Mouse (Mus musculus) forelimb bud, embryonic 11.5 days (tissue): ENCODE data around the gene Nek11.
"Not testable (repeated sequence)": the region's sequence is repeated elsewhere in the genome, so short reads cannot be mapped to it uniquely, and the experiment has no call there.

ENCODE experiments used
- DNase-seq: peaks from one replicate; pipeline ENCODE4 v3.0.0-alpha.2; 2012; ENCODE audit warnings: low read depth, low spot score

Nek11 gene

DNA sequence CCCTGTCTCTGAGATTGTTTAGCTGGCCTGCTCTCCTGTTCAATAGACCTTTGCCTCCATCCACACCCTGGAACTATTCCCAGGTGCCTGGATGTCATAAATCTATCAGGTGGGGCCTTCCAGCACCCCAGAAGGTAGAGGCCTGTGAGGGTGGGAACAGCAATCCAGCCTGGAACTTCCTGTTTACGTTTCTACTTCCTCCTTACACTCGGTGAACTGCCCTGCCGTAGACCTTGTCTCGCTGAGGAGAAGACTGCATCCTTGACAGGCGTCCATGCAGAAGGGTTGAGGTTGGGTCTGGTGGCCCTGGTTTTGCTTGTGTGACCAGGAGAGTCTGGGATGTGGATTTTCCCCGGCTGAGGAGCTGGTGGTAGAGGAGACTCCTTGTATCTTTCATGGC lies 256.1 kb downstream of the Nek11 start:
- DNase-seq, result no peak

DNA sequence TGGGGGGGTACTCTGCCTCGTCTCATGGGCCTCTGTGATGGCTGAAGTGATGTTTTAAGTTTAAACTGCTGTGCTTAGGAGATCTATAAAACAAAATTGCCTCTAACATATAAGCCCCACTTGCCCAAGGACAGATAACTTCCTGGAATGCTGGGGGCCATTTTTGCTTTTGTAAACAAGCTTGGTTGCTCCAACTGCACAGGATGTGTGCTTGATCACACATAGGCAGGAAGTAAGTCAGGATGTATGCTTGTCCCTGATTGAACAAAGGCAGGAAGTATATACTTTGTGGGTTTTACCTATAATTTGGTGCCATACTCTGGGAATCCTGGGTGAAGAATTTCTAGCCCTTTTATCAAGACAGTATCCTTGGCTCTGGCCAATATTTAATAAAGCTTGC lies 258.9 kb downstream of the Nek11 start:
- no peak for DNase-seq

DNA sequence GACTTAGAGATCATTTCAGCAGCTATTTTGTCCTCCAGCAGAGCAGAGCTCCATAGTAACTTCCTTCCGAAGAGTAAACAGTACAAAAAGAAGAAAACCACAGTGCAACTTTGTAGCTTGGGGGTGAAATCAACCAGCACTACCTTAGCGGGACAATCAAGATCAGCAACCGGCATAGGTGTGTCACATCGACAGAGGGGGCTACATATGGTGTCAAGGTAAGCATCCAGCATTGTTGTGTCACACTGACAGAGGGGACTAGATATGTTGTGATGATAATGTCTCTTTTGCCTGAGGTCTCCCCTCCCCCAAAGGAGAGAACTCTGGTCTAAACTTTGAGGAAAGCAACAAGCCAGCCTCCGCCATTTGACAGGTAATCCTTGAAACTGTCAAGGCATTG lies 260.8 kb downstream of the Nek11 start:
- no peak for DNase-seq

DNA sequence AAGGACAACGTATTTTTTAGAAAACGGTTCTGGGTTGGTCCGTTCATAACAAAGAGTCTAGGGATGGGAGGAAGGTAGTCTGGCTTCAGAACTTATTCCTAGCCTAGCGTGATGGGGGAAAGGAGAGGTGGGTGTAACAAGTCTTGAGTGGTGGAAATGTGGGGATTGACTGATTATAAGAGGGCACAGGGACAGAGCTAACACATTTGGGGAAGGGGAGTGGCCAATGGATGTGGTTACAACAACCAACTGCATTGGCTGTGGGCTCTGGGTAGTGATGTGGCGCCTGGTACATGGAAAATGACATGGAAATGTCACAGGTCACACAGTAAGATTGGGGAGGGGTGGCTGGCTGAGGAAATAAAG lies 263.3 kb downstream of the Nek11 start:
- DNase-seq, result no peak

DNA sequence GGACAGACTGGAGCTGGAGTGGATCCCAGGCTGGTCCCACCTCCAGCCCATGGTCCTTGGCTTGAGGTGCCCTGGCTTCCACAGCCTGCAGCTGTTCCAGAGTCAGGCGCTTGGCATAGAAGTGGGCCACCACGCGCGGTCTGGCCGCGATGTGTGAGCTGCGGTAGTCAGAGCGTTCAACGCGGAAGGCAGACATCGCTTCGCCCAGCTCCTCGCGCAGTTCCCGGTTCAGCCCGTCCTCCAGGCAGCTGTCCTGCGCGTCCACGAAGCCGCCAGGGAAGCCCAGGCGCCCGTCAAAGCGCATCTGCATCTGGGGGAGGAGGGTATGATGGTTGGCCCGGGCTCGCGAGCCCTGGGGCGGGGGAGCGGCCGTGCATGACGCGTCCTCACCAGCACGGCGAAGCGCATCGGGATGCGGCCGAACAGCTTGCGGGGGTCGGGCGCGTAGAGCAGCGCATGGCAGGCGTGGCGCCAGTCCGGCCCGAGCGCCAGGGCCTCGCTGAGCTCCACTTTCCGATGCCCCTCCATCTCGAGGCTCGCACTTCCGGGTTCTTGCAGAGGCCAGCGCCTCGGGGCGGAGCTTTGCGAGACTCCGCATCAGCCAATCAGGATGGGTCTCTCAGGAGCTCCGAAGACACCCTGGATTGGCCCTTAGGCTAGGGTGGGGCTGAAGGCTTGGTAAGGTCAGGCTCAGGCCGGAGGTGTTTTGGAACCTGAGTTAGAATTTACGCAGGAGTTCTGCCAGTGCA lies 263.9 kb downstream of the Nek11 start, which contains the start of gene Nudt16:
TSS of gene Nudt16 (minus strand) at position 572 of the 749 bp plus-strand sequence.
- DNase-seq, result peak; percentile 90

DNA sequence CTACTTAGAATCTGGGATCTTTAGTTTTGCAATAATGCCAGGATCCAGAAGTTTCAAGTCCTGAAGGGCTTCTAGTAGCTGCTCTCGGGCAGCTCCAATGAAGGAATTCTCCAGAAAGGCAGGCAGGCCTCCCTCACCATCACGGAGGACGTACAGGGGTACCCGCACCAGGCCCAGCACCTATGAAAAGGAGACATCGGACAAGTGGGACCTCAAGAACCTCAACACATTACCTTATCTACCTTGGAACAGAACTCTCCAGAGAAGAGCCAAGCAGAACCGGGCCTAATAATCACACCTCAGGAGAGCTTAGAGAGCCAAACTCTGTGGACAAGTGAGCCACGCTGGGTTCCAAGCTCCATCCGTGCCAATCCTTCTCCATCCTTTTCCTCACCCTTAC lies 265.0 kb downstream of the Nek11 start:
- no peak for DNase-seq

DNA sequence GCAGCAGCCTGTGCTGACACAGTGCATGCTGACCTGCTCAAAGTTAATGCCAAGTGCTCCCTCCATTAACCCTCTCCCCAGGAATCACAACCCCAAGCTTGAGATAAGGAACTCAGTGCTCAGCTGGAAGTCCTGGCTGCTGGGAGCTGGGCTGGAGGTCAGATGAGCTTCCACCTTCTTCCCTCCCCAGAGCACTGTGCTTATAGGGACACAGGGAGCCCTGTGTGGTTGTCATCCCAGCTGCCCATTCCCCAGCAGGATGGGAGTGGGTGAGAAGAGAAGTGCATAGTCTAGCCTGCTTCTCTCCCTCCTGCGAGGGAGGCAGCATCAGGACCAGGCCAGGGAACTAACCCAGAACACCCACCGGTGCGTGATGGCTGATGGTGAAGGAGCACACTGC lies 270.1 kb downstream of the Nek11 start:
- DNase-seq, result not testable (repeated sequence)
